Mouse (Mus musculus) thymus, postnatal 14 days (tissue): ENCODE measurements at regions not wholly inside any gene's neighbourhood (a gene's known extent, or its start where the extent isn't known, plus 50 kb on each side); places are given as distances from the start of the nearest gene placed in this dataset.
"Not testable (repeated sequence)": the region's sequence is repeated elsewhere in the genome, so short reads cannot be mapped to it uniquely, and the experiment has no call there.

Experiments used
- DNase-seq: peaks from one replicate; pipeline ENCODE4 v3.0.0; 2021

DNA sequence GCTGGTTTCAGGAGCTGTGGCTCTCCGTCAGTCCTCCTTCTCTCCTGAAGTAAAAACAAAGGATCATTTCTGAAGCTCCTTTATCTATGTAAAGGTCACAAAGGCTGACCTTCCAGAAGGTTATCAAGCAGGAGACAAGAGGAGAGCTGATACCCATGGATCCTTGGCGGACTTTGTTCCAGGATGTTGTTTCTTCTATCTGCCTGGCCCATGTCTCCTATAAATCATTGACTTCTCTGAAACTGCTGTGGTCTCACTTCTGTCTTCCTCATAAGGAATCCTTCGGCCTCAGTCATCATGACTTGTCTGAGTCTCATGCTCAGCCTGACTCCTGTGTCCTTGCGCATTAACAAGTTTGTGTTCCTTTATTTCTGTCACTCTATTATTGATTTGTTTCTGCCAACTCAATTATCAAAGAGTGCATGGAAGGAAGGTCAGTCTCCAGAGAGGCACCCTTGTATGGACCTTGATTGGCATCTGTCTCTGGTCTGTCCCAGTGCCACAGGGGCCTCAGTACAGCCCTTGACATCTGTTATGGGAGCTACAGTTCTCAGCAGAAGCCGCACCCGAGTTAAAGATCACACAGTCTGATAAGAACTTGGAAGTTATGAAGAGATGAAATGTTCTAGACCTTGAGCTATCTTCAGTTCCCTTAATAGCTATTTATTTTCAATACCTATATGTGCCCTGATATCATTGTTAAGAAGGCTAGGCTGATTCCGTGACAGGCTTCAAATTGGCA lies 53.2 kb upstream of the Dazl start:
- DNase-seq, result no peak

DNA sequence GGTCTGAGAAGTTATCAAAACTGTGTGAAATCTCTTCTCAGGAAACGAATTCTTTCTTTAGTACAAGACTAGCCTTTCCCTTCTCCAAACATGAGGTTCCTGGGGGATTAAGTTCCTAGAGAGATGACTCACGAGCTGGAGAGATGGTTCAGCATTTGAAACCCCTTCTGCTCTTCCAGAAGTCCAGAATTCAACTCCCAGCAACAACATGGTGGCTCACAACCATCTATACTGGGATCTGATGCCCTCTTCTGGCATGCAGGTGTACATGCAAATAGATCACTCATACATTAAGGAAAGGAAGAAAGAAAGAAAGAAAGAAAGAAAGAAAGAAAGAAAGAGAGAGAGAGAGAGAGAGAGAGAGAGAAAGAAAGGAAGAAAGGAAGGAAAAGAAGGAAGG lies 60.4 kb upstream of the Dazl start:
- not testable (repeated sequence) for DNase-seq

DNA sequence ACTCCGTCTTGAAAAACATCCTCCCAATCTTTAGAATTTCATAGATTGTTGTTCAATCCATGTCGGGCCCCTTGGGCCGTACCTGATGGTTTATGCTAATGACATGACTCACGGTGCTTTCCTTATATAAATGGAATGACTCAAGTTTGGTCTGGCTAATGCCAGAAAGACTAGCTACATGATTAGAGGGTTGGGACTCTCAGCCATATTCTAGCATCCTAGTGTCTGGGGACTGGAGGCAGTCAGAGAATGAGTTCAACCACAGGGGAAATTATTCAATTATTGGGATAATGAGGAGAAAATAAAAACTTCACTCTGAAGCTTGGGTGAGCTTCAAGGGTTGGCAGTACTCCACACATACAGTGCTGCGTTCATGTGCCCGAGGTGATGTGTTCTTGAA lies 60.9 kb upstream of the Dazl start:
- DNase-seq, result no peak

DNA sequence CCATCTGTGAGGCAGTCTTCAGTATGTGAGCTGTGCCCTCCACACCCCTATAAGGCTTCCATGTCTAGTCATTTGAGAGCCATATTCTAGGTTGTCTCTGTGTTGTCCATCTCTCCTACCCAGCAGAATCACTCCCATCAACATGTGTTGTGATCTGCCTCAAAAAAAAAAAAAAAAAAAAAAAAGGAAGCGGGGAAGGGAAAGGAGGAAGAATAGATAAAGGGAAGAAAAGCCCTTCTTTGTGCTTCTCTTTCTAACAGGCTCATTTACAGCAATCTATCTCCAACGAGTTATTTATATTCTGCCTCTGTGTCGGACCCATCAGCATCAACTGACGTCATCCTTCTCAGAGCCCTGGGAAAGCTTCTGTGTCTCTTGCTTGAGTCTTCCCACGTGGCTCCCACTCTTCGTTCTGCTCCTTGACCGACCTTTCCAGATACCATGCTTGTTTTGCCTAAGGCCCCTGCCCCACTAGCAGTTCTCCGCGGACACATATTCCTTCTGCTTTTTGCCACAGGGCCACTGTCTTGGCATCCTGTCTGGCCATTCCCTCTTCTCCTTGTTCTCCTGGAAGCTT lies 68.3 kb upstream of the Dazl start:
- no peak for DNase-seq

DNA sequence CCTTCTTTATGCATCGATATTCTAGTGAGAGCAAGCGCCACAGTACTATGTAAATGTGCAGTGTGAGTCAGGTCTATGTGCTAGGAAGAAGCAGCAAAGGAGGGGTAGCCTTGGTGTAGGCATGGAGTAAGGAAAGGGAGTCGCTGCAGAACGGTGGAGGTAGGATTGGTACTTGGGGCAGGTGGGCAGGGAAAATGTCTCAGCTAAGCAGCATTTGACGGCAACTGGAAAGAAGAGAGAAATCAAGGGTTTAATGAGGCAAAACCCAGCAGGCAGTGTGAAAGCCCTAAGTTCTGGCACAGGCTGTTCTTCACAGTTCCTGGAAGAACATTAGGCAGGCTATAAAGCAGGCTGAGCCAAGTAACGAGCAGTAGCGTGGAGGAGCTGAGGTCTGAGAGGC lies 72.0 kb upstream of the Dazl start:
- no peak for DNase-seq

DNA sequence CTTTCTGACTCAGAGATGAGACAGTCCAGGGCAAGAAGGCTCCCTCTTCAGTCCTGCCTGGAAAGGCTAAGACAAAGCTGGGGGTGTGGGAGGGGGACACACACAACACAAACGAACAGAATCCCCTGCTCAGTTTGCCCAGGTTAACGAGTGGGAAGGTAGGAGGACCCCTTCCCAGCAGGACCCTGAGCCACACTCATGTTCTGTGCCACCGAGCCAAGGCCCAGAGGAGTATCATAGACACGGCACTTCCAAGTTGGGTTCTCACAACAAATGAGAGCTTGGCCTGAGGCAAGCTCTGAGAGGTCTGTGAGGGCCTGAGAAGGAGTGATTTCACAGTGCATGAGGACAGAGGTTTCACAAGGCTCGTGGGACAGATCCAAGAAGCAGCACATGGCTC lies 72.7 kb upstream of the Dazl start:
- no peak for DNase-seq

DNA sequence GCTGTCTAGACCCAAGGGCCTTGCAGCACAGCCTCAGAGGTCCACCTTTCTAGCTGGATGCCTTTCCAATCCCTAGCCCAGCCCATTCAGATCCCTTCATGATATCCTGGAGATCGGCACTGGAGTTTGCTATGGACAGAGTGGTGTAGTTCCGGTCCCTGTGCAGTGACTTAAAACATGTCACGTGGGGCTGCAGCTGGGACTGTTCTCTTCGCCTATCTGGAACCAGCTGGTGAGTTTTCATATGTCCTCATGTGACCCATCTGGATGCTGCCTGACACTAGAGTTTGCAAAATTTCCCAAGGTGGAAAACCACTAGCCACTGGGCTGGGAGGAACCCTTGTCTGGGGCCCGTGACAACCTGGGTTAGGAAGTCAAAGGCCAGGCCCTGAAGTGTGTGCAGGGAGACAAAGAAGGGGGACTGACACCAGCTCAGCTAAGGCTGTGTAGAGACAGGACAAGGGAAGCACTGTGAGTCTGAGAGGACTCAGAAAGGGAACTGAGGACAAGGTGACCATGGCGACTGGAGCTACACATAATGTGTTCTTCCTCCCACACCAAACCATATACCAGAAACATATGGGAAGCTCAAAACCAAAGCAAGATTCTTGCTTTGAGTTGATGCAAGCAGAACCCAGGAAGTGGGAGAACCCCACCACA lies 75.9 kb upstream of the Dazl start:
- no peak for DNase-seq

DNA sequence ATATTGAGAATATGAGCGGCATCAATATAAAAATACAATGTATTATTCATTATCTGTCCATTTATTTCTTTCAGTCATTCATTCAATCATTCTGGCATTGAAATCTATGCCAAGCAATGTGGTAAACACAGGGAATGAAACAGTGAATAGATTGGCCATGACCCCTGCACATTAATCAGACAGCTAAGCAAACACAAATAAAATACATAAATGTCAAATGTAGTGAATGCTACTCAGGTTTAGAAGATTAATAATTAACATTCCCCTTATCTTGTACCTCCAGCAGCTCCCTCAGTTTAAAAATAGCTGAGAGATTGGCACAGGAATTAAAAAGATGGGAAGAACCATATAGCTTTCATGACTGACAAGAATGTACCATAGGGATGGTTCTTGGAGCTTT lies 77.0 kb upstream of the Dazl start:
- no peak for DNase-seq

DNA sequence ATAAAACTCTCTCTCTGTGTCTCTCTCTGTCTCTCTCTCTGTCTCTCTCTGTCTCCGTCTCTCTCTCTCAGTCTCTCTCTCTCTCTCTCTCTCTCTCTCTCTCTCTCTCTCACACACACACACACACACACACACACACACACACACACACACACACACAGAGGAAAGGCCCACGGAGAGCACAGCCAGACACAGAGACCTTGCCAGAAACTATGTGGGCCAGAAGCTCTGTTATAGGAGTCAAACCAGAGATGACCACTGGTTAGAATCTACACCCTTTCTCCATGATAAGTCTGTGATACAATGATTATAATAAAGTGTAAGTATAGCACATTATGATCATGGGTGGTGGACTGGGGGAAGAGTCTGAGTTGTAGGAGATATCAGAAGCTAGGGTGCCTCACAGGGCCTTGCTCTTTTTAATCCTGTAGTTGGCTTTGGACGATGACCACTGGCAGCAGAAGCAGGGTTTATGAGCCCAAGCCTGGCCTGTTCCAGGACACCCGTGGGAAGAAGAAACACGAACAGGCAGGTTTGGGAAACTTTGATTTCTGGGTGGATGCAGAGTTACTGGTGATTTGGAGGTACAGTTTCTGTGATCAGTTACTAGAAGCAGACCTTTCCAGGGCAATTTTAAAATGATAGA lies 80.2 kb upstream of the Dazl start:
- no peak for DNase-seq

DNA sequence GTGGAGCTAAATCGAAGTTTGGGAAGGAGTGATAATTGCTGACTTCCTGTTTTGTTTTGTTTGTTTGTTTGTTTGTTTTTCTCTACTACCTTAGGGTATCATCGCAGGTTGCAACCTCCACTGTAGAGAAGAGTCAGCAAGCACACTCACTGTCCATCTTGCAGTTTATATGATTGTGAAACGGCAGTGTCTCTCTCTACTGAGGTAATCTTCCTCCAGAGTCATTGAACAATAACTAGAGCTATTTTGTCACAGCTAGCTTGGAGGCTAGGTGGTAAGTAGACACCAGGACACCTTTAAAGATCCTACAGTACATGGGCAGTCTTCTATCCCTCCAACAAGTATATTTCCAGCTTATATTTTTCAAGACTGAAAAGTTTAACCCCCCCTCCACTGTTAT lies 82.0 kb upstream of the Dazl start:
- no peak for DNase-seq

DNA sequence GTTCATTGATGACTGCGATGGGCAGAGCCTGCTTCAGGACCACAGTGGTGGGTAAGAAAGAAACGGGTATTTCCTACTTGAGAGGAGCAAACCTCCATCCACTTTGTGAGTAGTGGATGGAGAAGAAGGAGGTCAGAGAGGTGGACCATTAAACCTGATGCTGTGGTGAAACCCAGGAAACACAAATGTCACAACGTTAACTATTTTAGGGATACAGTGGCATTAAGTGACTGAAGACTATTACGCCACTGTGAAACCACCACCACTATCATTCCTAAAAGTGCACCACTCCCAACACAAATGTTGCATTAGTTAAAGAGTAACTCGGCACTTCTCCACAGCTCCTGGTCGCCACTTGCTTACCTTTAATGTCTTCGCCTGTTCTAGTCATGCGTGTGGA lies 83.3 kb upstream of the Dazl start:
- DNase-seq, result no peak

DNA sequence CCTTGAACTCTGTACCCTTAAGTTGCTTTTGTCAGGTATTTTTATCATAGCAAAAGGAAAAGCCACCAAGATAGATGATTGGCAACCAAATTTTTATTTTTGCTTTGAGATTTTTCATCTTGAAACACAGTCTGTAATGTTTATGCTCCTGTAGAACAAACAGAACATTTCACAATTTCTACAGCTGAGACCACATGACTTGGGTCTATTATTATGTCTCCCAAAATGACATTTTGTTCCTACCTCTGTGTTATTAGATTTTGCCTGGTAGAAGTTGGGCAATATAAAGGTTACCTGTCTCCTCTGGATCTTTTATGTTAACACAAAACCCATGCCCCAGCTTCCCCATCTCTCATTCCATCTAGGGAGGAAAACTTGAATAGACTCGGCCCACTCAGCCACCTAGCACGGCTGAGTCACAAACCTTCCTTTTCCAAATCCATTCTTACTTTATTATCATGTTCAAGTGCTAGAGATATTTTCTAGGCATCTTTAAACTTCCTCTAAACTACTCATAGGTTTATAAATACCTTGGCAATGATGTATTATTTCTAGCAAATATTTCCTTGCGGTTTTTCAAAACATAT lies 84.8 kb upstream of the Dazl start:
- no peak for DNase-seq

DNA sequence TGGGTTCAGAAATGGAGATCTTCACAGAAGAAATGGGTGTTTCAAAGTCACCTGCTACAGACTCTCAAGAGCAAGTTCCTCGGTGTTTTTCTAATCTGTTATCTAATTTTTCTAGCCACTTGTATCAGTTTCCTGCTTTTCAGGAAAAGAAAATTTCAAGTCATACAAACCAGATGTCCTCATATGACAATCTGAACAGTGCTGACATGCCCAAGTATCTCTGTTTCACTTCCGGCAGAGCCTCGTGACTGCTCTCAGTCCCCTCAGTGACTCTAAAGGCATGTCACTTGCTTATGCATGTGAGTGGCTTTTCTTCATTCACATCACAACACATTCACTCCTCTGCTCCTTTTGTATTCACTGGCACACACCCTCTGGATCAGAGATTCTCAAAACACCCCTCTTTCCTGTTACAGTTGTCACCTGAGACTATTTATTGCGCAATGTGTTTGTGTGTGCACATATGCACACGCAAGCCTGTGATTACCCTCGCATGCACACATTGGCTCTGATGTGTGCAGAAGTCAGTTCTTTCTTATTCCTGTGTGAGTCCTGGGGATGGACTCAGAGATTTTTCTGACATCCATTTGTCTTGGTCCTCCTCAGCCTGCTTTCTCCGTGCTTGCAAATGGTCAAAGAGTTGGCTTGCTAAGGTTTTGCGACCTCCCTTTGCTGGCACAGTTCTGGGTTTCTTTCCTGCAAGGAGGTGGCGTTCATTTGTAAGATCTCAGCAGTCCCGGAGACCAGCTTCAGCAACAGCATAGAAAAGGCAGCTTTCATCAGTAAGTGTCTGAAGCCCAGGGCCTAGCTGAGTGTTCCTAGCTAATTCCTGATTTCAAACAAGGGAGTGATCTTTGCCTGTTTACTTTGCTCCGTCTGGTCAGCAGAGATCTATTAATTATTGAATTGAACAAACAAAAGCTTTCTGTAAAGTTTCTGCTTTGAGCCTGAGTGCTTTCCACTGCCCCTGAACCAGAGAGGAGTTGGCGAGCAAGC lies 95.6 kb upstream of the Dazl start:
- no peak for DNase-seq

DNA sequence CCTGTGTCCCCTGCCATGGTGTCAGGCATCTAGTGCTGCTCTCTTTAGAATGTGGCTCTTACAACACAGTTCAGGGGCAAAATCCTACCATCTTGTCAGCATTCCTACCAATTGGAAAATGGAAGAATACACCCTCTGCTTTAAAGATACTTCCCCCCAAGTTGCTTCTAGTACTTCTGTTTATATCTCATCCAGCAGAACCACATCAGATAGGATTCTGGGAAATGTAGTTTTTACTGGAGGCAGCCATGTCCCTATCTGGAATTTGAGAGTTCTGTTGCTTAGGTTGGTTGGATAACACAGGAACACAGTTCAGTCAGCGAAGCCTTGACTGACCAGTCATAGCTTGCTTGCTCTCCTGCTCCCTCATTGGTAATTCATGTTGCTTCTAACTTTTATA lies 96.7 kb upstream of the Dazl start:
- no peak for DNase-seq

DNA sequence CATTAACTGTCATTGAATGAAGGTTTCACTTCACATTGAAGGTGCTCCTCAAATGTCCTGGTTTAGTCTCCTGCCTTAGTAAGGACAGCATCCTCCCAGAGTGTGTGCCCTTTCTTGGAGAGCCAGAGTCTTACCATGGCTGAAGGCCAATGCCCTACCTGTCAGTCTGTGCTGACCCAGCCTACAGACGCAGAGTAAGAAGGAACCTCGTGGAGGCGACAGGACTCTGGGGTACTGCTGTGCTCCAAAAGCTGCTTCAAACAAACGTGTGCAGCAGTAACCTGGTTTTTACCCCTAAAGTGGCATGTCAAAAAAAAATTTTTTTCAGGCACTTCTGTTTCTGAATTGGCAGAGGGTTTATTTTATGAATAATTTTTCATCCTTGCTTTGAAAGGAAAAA lies 97.8 kb upstream of the Dazl start:
- no peak for DNase-seq

DNA sequence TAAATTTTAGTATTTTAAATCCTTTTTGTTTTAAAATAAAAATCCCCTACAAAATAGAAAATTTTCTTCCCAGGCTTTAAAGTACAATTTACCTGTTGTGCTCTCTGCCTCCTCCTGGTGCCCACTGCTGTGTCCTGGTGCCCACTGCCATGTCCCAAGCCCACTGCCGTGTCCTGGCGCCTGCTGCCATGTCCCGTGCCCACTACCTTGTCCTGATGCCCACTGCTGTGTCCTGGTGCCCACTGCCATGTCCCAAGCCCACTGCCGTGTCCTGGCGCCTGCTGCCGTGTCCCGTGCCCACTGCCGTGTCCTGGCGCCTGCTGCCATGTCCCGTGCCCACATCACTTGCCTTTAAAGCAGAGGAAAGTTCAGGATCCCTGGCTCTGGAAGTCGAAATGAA lies 98.6 kb upstream of the Dazl start:
- no peak for DNase-seq

DNA sequence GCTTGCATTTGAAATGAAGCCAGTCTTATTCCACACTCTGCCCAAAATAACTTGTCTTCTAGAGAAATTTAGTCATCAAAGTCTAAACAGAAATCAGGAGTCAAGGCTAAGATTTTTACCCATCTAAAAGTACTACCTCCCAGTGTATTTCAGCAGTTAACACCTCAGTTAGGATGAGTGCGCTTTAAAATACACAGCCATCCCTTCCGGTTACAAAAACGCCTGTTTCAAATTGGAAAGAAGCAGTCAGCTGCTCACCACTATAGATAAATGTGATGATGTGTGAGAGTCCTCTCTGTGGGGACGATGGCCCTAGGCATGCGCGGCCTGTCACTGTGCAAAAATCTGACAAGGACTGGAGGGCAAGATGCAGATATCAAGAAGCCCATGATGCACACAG lies 99.0 kb upstream of the Dazl start:
- DNase-seq, result no peak

DNA sequence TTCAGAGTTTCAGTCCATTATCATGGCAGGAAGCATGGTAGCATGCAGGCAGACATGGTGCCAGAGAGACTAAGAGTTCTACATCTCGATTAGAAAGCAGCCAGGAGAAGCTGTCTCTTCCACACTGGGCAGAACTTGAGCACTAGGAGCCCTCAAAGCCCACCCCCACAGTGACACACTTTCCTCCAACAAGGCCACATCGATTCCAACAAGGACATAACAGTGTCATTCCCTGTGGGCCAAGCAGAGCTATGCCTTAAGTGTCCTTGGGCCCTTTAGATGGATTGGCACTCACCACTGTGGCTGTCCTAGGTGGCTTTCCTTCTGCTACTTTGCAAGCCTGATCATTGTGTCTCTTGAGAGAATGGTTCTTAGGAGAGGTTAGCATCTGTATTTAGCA lies 99.5 kb upstream of the Dazl start:
- DNase-seq, result no peak

DNA sequence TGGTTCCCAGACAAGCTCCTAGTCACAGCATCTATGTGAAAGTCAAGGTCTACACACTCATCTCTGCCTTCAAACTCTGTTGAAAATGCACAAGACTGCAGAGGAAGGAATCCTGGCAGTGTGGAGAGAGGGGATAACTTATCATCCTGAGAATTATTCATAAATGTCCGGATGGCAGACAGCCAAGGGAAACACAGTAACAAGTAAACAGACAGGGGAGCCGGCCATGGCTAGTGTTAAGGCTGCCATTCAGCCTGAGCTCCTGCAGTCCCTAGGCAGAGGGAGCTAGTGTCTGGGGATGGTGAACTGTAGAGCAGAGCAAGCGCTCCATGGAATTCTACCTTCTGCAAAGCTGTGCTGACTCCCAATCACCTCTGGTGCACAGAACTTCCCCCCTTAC lies 100.3 kb upstream of the Dazl start:
- DNase-seq, result no peak

DNA sequence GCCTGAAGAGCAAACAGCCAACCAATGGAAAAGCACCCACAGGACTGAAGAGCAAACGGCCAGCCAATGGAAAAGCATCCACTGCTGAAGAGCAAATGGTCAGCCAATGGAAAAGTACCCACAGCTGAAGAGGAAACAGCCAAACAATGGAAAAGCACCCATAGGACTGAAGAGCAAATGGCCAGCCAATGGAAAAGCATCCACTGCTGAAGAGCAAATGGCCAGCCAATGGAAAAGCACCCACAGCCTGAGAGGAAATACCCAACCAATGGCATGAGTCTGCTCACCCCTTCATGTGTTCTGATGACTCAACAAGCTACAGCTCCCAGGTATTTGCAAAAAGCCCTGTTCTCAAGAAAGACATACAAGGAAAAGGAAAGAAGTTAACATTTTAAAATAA lies 101.4 kb upstream of the Dazl start:
- no peak for DNase-seq

DNA sequence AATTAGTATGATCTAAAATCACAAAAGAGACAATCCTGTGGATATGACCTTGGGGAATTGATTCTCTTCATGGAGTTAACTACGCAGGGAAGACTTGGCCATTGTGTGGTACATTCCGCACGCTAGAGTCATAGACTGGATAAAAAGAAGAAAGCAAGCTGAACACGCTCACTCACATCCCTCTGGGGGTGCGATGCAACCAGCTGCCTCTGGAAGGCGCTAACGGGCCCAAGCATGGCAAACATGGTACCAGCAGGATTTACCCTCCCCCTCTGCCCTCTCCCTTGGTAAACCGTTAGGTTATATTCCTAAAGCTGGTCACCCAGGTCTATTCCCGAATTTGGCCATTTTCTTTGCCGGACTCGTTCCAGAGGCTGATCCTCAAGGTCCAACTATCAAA lies 102.2 kb upstream of the Dazl start:
- DNase-seq, result no peak

DNA sequence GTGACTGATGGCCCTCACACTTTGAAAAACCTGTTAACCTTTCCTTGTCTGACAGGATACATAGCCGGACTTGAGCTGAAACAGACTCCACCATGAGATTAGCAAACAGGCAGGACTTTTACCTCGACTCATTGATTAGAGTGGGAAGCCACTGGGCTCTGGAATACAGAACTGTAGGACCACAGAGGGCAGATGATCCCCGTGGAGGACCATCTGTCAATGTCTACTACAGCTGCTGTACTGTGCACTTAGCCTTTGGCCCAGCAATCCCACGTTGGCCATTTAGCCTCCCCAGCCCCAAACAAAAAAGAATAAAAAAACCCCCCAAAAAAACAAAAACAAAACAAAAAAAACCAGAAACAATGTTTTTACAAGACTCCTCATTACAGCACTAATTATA lies 103.9 kb upstream of the Dazl start:
- no peak for DNase-seq
